Mouse (Mus musculus): ENCODE measurements around the gene Obsl1.

The Obsl1 gene

GRCm38 (mm10) chr1:75487040-75487404 is 19.2 kb downstream of the Obsl1 start:
- DNase-seq (ENCODE audit: low read depth) = no peak

GRCm38 (mm10) chr1:75486561-75486960 is 19.7 kb downstream of the Obsl1 start:
- no peak for DNase-seq (ENCODE audit: low read depth)

GRCm38 (mm10) chr1:75480735-75481134 is 25.5 kb downstream of the Obsl1 start:
- no peak for DNase-seq (ENCODE audit: low read depth)

- DNase-seq (ENCODE audit: low read depth) = no peak
Measured at GRCm38 (mm10) chr1:75480036-75480435, 26.2 kb downstream of the Obsl1 start.

- DNase-seq (ENCODE audit: low read depth) = no peak
Measured at GRCm38 (mm10) chr1:75479635-75479989, 26.6 kb downstream of the Obsl1 start.

- peak; percentile 98 for DNase-seq (ENCODE audit: low read depth)
Measured at GRCm38 (mm10) chr1:75478916-75479634, 27.2 kb downstream of the Obsl1 start, which contains the start of the genes Chpf and Tmem198. Gene Chpf, minus strand, starts transcription at chr1:75479307. Gene Tmem198, plus strand, starts transcription at chr1:75479532.

GRCm38 (mm10) chr1:75478497-75478896 is 27.8 kb downstream of the Obsl1 start:
- DNase-seq (ENCODE audit: low read depth) = peak; percentile 68

- DNase-seq (ENCODE audit: low read depth) = peak; percentile 26
Measured at GRCm38 (mm10) chr1:75477966-75478290, 28.3 kb downstream of the Obsl1 start.

GRCm38 (mm10) chr1:75477264-75477965 is 28.8 kb downstream of the Obsl1 start:
- peak; percentile 86 for DNase-seq (ENCODE audit: low read depth)

- DNase-seq (ENCODE audit: low read depth) = no peak
Measured at GRCm38 (mm10) chr1:75476441-75476840, 29.8 kb downstream of the Obsl1 start.

GRCm38 (mm10) chr1:75469287-75469825 is 36.9 kb downstream of the Obsl1 start:
- no peak for DNase-seq (ENCODE audit: low read depth)

GRCm38 (mm10) chr1:75467215-75467927 is 38.9 kb downstream of the Obsl1 start:
- DNase-seq (ENCODE audit: low read depth) = peak; percentile 94

- no peak for DNase-seq (ENCODE audit: low read depth)
Measured at GRCm38 (mm10) chr1:75463652-75464204, 42.5 kb downstream of the Obsl1 start.

GRCm38 (mm10) chr1:75462636-75463035 is 43.6 kb downstream of the Obsl1 start:
- no peak for DNase-seq (ENCODE audit: low read depth)

- DNase-seq (ENCODE audit: low read depth) = peak; percentile 58
Measured at GRCm38 (mm10) chr1:75460297-75460696, 46.0 kb downstream of the Obsl1 start.

GRCm38 (mm10) chr1:75458789-75459684 is 47.2 kb downstream of the Obsl1 start:
- peak; percentile 53 for DNase-seq (ENCODE audit: low read depth)

- peak; percentile 69 for DNase-seq (ENCODE audit: low read depth)
Measured at GRCm38 (mm10) chr1:75458025-75458788, 48.0 kb downstream of the Obsl1 start.

- DNase-seq (ENCODE audit: low read depth) = no peak
Measured at GRCm38 (mm10) chr1:75457710-75458024, 48.6 kb downstream of the Obsl1 start.

- peak; percentile 31 for DNase-seq (ENCODE audit: low read depth)
Measured at GRCm38 (mm10) chr1:75456746-75457564, 49.3 kb downstream of the Obsl1 start.

- no peak for DNase-seq (ENCODE audit: low read depth)
Measured at GRCm38 (mm10) chr1:75455948-75456347, 50.3 kb downstream of the Obsl1 start.
